Mouse (Mus musculus): ENCODE measurements at regions not wholly inside any gene's neighbourhood (a gene's known extent, or its start where the extent isn't known, plus 50 kb on each side); places are given as distances from the start of the nearest gene placed in this dataset.

DNA sequence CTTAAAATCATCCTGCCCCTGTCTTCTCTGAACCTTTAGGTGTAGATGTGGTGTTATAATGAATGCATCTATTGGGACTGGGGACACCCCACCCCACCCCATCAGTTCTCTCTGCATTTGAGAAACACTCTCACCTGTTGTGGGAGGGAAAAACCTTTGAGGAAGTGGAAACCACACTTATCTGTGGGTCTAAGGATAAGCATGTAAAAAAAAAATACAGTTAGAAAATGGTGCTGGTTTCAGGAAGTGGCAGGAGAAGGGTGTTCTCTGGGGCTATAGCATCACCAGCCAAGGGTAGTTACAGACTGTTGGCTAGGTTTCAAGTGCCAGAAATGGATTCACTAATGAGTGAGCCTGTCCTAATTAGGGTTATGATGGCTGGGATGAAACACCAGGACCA lies 91.1 kb upstream of the Rbm19 start:
- DNase-seq (ENCODE audit: low spot score in 2 of 2), result no peak

DNA sequence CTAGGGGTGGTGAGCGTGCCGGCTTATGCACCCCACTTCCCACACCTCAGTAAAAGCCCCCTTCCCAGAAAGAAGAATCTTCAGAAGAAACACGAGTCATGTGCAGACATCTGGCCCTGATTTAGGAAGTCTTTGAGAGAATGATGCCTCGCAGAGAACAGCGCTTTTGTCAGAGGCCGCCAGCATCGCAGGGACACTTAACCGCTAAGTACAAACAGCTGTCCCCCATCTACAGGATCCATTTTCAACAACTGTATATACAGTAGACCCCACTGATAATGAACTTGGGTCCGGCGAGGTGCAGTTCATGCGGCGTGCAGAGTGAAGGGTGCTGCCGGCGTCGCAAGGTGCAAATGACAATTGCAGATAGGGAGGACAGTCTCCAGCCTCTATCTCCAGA lies 85.4 kb upstream of the Rbm19 start:
- DNase-seq (ENCODE audit: low spot score in 2 of 2), result no peak

DNA sequence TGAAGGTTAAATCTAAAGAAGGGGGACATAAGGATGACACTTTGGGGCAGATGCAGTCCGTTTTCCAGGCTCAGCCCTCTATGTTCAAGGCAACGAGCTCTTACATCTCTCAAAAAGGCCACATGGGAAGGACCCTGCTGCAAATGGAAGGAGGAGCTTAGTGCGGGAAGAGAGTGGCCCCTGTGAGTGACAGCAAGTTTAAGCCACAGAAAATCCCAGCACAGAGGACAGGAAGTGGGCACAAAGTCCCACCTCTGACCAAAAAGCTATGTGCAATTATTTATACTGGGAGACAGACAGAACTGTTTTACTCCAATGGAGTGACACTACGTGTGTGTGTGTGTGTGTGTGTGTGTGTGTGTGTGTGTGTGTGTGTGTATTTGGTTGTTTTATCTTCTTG lies 84.7 kb upstream of the Rbm19 start:
- DNase-seq (ENCODE audit: low spot score in 2 of 2), result no peak

DNA sequence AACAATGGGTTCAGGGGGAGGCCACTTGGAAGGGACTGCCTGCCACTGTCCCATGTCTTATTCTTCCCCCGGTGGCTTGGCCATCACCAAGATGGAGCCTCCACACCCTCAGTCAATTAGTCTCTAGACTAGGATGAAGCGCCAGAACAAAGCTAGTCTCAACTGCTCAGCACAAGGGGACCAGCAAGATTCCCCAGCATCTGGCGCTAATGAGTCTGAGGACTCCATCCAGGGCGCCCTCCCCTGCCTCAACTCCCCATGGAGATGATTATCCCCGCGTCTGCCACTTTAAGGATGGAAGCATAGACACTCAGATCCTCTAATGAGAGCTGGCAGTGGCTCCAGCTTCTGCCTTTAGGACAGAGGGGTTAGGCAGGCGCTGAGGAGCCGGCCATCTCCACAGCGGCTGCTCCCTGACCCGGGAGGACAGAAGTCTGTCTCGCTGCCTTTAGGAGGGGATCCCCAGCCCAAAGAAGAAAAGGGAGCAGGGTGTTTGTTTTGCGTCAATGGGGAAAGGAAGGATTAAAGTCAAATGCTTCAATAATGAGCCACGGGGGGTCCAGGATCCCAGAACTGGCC lies 81.7 kb upstream of the Rbm19 start:
- no peak for DNase-seq (ENCODE audit: low spot score in 2 of 2)

DNA sequence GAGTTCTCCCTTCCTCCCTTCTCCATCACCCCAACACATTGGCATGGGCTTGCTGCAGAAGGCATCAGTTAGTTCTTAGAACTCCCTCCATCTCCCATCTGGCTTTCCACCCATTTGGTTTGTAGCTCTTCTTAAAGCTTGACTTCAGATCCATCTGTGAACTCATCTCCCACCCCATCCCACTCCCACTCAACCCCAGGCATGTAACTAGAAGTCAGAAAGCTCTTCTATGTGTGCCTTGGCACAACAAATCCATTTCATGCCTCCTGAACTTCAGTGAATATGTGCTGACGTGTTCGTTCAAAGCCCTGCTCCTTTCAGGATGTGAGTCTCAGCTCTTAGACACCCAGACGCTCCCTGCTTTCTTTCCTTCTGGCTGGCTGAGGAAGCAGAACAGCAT lies 81.0 kb upstream of the Rbm19 start:
- peak in 1 of 2 experiments; percentile 21 for DNase-seq (ENCODE audit: low spot score in 2 of 2)

DNA sequence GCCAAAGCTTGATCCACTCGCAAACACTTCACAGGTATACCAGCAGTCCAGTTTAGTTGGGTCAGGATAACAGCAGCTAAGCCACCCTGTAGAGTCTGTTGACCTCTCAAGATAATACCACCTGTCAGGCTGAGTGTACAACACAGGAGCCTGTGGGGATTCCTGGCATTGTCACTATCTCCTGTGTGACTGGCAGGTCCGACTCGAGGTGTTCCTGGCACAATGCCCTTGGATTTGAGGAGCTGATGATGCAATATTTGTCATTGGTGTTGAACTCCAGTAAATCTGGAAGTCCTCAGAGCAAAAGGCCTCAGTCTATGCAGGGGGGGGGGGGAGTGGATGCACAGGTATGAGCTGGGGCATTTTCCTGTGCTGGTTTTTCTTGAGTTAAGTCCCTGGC lies 78.5 kb upstream of the Rbm19 start:
- DNase-seq (ENCODE audit: low spot score in 2 of 2), result no peak

DNA sequence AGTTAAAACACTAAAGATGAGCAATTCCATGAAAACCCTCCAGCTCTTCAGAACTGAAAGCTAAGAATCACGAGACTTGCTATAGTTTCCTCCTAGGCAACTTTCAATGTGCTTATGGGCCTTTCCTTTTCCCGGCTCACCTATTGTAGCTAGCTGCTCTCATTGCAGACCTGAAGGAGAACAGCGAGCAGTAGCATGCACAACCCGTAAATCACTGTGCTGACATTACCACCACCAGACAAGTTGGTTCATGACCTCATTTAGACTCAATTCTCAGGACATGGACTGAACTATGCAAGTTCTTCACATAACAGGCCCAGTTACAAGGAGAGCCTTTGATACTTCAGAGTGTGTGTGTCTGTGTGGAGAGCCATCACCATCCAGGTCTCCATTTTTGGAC lies 72.5 kb upstream of the Rbm19 start:
- DNase-seq (ENCODE audit: low spot score in 2 of 2), result no peak

DNA sequence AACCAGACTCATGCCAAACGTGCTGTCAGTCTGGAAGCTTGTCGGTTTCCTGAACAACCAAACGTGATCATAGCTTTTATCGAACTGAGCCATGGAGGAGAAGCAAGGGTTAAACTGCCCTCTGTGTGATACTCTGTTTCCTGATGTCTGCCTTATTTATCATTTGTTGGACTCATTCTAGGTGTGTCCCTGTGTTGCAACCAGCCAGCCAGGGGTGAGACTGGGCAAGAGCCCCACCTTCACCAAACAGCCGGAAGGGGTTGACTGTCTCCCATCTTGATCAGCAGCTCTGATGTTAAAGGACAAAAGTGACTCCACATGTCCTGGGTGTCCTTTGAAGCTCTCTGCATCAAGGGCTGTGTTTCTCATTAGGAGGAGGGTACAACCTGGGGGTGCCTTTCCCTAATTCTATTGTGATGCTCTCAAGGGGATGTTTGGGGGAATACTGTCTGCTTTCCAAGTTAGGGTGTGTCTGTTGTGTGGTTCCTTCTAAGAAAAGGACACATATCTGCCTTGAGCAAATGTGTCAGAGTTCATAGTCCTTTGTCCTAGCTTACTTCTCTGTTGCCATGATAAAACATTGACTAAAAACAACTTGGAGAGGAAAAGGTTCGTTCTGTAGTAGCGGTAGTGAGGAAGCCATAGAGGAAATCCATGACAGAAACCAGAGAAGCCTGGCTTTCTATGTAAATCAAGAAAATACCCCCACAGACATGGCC lies 67.0 kb upstream of the Rbm19 start:
- no peak for DNase-seq (ENCODE audit: low spot score in 2 of 2)

DNA sequence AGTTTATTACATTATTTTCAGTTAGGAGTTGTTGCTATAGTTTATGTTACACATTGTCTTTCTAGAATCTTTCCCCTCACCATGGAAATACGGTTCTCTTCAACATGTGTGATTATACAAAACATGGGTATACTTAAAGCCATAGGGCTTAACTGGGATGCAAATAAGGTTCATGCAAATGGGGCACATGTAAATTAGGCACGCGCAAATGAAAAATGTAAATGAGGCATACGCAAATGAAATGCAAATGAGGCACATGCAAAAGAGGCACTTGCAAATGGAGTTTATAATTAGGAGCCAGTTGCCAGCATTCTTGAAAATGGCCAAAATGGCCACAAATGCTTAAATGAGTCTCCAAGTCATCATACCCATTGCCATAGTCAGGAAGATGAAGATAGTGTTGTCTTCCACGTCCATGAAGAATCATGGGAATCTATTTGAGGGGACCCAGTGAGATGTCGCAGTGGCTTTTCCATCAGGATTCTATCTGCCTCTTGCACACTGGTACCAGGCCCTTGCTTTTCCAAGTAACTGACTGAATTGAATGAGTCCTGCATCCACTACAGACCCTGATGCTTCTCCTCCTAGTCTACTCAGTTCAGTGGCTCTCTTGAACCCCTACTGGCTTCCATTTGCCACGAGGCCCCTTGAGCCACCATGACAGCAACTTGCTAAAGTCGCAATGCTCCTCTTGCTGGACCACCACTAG lies 65.4 kb upstream of the Rbm19 start:
- DNase-seq (ENCODE audit: low spot score in 2 of 2), result no peak

DNA sequence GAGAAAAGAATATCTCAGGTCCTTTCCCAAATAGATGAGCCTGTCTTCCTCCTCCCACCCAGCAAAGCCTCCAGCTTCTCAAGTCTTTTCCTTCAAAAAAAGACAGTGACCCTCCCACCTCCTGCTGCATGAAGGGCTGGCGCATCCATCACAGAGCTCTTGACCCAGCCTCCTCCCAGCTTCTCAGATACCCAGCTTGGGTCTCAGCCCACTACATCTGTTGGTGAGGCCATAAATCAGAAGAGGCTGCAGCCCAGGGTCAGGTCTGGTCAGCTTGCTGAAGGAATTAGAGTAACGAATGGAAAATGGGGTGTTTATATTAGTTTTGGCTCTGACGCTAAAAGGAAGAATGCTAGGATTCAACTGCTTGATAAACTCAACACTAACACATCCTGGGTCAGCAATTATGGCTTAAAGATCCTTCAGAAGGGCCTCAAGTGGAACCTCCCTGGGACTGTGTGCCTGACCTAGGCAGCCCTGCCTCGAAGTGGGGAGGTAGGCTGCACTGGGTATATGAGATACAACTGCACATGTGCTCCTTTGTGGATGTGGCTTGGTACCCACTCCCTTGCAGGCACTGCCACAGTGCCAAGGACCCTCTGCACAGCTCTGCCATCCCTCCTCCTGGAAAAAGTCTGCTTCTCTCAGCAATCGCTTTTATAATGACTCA lies 61.6 kb upstream of the Rbm19 start:
- no peak for DNase-seq (ENCODE audit: low spot score in 2 of 2)

Data from frontal cortex, postnatal 10 days (tissue).